Mouse (Mus musculus) heart, adult 2 months (tissue): ENCODE results near the gene Slc6a21.

Experiments
- CTCF ChIP-seq: fragments of 200-600 bp; IDR thresholded peaks from 2 replicates; pipeline ENCODE4 v1.8.1; 2022; ENCODE audit warnings: antibody characterized with exemption, mild to moderate bottlenecking, moderate library complexity
- EP300 ChIP-seq: fragments of 200-500 bp; IDR thresholded peaks from 2 replicates; pipeline ENCODE4 v1.6.1; 2011; ENCODE audit warnings: low read depth, low read length, control low read depth; ENCODE audit not compliant: insufficient read depth
- POLR2A ChIP-seq: fragments of 200-500 bp; IDR thresholded peaks from 2 replicates; pipeline ENCODE4 v1.6.1; 2011; ENCODE audit warnings: mild to moderate bottlenecking, low read depth, low read length, control low read depth; ENCODE audit not compliant: insufficient read depth

GRCm38 (mm10) chr7:45253806-45254205 is 23.5 kb upstream of the Slc6a21 start:
- TF ChIP-seq CTCF (no peak), POLR2A (no peak), EP300 (no peak)
